Mouse (Mus musculus) heart, embryonic 13.5 days (tissue): ENCODE measurements around the gene Cmtm5. TPM values are rescaled to one million over a fixed set of nuclear protein-coding genes. Genes with fewer than 3 reads are reported as not detected.
A peak's percentile ranks its signal among the peaks of the same experiment; 100 is the strongest.
"Not testable (repeated sequence)": the region's sequence is repeated elsewhere in the genome, so short reads cannot be mapped to it uniquely, and the experiment has no call there.

Experiments
- ATAC-seq: fragments of 200-750 bp; cut with Nextera tagmentation; 2 replicates; pipeline ENCODE4 v1.8.0; 2017; ENCODE audit warnings: moderate TSS enrichment; ENCODE audit not compliant: insufficient number of reproducible peaks, low FRiP score, low TSS enrichment; ENCODE audit errors: extremely low read depth
- H3K27ac ChIP-seq: fragments of 300-500 bp; sonication (generic); replicated peaks from 2 replicates; pipeline ENCODE4 v1.5.1; 2015; ENCODE audit warnings: moderate library complexity, mild to moderate bottlenecking, inconsistent platforms
- H3K27me3 ChIP-seq: fragments of 300-500 bp; sonication (generic); replicated peaks from 2 replicates; pipeline ENCODE4 v1.6.1; 2015; ENCODE audit warnings: mild to moderate bottlenecking, inconsistent platforms
- H3K36me3 ChIP-seq: fragments of 300-500 bp; sonication (generic); 2 replicates; pipeline ENCODE4 v1.6.1; 2015; ENCODE audit warnings: mild to moderate bottlenecking, inconsistent platforms
- H3K4me1 ChIP-seq: fragments of 300-500 bp; sonication (generic); 2 replicates; pipeline ENCODE4 v1.6.1; 2015; ENCODE audit warnings: inconsistent platforms
- H3K4me2 ChIP-seq: fragments of 300-500 bp; sonication (generic); 2 replicates; pipeline ENCODE4 v1.6.1; 2015; ENCODE audit warnings: inconsistent platforms, mild to moderate bottlenecking, moderate library complexity
- H3K4me3 ChIP-seq: fragments of 300-500 bp; sonication (generic); 2 replicates; pipeline ENCODE4 v1.5.1; 2015; ENCODE audit warnings: moderate library complexity, mild to moderate bottlenecking, inconsistent platforms
- H3K9ac ChIP-seq: fragments of 300-500 bp; sonication (generic); 2 replicates; pipeline ENCODE4 v1.6.1; 2015; ENCODE audit warnings: inconsistent platforms, mild to moderate bottlenecking, moderate library complexity
- H3K9me3 ChIP-seq: fragments of 300-500 bp; sonication (generic); 2 replicates; pipeline ENCODE4 v1.6.1; 2016; ENCODE audit warnings: inconsistent platforms
- WGBS: fragments of 180-500 bp; shearing (Covaris S2); methylation state at CpG from one replicate; pipeline ENCODE4 v1.1.7; 2015; ENCODE audit warnings: mixed read lengths; 5-methylcytosine and 5-hydroxymethylcytosine counted together
- polyA plus RNA-seq: library from polyadenylated mRNA; unstranded; fragments of >200 nt; fragmentation: Nextera tagmentation; extraction: Ambion mirVana; gene quantifications from 2 replicates; pipeline ENCODE4 v1.2.1, GENCODE M21; 2015

The Cmtm5 gene
- polyA plus RNA-seq, 1 experiment from 2014 or later, result 0.49 TPM

- ATAC-seq, result no peak
- H3K27ac ChIP-seq, result peak overlapping the region; percentile 90
- WGBS, result 34% methylated on average over 10 of the region's 10 CpGs
- H3K9ac ChIP-seq, result peak overlapping the region; percentile 89
- peak overlapping the region; percentile 61 for H3K4me3 ChIP-seq
- peak overlapping the region; percentile 70 for H3K4me2 ChIP-seq
- peaks cover 55% of the 10 kb centered on the region for H3K4me1 ChIP-seq
- peaks cover 86% of the 10 kb centered on the region for H3K36me3 ChIP-seq
- H3K9me3 ChIP-seq, result no peaks in the 10 kb centered on the region
- no peaks in the 10 kb centered on the region for H3K27me3 ChIP-seq
Measured at GRCm38 (mm10) chr14:54960769-54961168, 24.7 kb downstream of the Cmtm5 start.

DNA sequence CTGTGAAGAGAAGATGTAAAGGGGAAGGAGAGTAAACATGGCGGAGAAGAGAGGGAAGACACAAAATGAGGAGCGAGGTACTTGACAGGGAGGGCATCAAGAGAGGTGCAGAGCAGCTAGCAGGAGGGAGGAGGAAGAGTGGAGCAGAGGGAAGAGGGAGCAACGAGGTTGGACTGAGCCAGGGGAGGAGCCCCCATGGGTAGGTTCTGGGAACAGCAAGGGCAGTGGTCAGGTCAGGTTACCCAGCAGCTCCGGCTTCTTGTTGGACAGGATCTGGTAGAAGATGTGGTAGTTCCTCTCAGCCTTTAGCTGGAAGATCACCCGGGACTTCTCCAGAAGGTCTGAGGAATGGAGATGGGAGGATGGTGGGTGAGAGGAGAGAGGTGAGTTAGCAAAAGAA lies 25.4 kb downstream of the Cmtm5 start:
- H3K9ac ChIP-seq, result peak overlapping the region; percentile 89
- peaks cover 51% of the 10 kb centered on the region for H3K4me1 ChIP-seq

GRCm38 (mm10) chr14:54962714-54963113 lies 26.7 kb downstream of the Cmtm5 start:
- ATAC-seq, result no peak
- 47% methylated on average over 7 of the region's 7 CpGs for WGBS
- Histone ChIP-seq H3K9ac (peak overlapping the region; percentile 89), H3K4me2 (peak overlapping the region; percentile 70), H3K4me3 (peak overlapping the region; percentile 61), H3K27ac (peak overlapping the region; percentile 90), H3K9me3 (no peaks in the 10 kb centered on the region), H3K36me3 (peaks cover 68% of the 10 kb centered on the region), H3K27me3 (no peaks in the 10 kb centered on the region; the same call in 1 of the 2 replicates), H3K4me1 (peaks cover 55% of the 10 kb centered on the region)

More for the DNA sequence above, 25.4 kb downstream of the Cmtm5 start:
- H3K4me2 ChIP-seq, result peak overlapping the region; percentile 70
- WGBS, result 57% methylated on average over 5 of the region's 5 CpGs
- no peaks in the 10 kb centered on the region for H3K27me3 ChIP-seq
- peak overlapping the region; percentile 61 for H3K4me3 ChIP-seq
- ATAC-seq, result no peak
- H3K9me3 ChIP-seq, result no peaks in the 10 kb centered on the region
- peak overlapping the region; percentile 90 for H3K27ac ChIP-seq
- H3K36me3 ChIP-seq, result peaks cover 80% of the 10 kb centered on the region

- H3K4me3 ChIP-seq, result peak overlapping the region; percentile 61
- peak overlapping the region; percentile 89 for H3K9ac ChIP-seq
- H3K4me2 ChIP-seq, result peak overlapping the region; percentile 70
- ATAC-seq, result no peak
- peaks cover 58% of the 10 kb centered on the region for H3K36me3 ChIP-seq
- 60% methylated on average over 11 of the region's 11 CpGs for WGBS
- H3K27ac ChIP-seq, result peak overlapping the region; percentile 90
- no peaks in the 10 kb centered on the region; the same call in 1 of the 2 replicates for H3K27me3 ChIP-seq
- no peaks in the 10 kb centered on the region for H3K9me3 ChIP-seq
- H3K4me1 ChIP-seq, result peaks cover 56% of the 10 kb centered on the region
Measured at GRCm38 (mm10) chr14:54963727-54964126, 27.7 kb downstream of the Cmtm5 start.

GRCm38 (mm10) chr14:54965044-54965443 lies 29.0 kb downstream of the Cmtm5 start:
- Histone ChIP-seq H3K36me3 (peaks cover 49% of the 10 kb centered on the region), H3K4me1 (peaks cover 58% of the 10 kb centered on the region), H3K4me2 (peak overlapping the region; percentile 70), H3K9me3 (no peaks in the 10 kb centered on the region), H3K4me3 (peak overlapping the region; percentile 61), H3K27me3 (no peaks in the 10 kb centered on the region; the same call in 1 of the 2 replicates), H3K27ac (peak overlapping the region; percentile 90), H3K9ac (peak overlapping the region; percentile 89)
- 32% methylated on average over 15 of the region's 15 CpGs for WGBS
- ATAC-seq, result no peak

DNA sequence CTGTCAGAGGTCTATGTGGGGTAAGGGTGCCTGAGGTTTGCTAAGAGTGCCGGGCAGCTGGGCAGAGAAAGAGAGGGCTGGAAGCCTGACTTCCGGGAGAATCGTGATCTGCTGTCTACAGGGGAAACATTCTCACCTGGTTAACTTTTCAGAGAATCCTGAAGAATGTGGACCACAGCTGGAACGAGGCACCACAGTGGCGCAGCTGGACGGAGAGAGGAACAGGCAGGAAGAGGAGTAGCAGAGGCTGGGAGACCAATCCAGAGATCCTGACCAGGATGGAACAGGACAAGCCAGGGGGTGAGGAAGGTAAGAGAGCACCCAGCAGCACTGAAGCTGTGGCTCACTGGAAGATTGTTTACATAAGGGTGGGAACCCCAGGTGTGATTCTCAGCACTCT lies 29.6 kb downstream of the Cmtm5 start:
- H3K36me3 ChIP-seq, result peaks cover 49% of the 10 kb centered on the region
- H3K4me1 ChIP-seq, result peaks cover 57% of the 10 kb centered on the region
- peak overlapping the region; percentile 70 for H3K4me2 ChIP-seq
- H3K9ac ChIP-seq, result peak overlapping the region; percentile 89
- H3K27me3 ChIP-seq, result no peaks in the 10 kb centered on the region; the same call in 1 of the 2 replicates
- 38% methylated on average over 6 of the region's 6 CpGs for WGBS
- H3K4me3 ChIP-seq, result peak overlapping the region; percentile 61
- no peak for ATAC-seq
- no peaks in the 10 kb centered on the region for H3K9me3 ChIP-seq
- peak overlapping the region; percentile 90 for H3K27ac ChIP-seq

GRCm38 (mm10) chr14:54966320-54966977 lies 30.4 kb downstream of the Cmtm5 start, which contains the start of gene Myh6:
Gene Myh6, minus strand, starts transcription at chr14:54966927.
- no peaks in the 10 kb centered on the region; the same call in 1 of the 2 replicates for H3K27me3 ChIP-seq
- H3K9me3 ChIP-seq, result no peaks in the 10 kb centered on the region
- 30% methylated on average over 7 of the region's 7 CpGs for WGBS
- H3K4me1 ChIP-seq, result peaks cover 56% of the 10 kb centered on the region
- peak within 1 kb of the TSS; percentile 70 for H3K4me2 ChIP-seq
- peak within 1 kb of the TSS; percentile 89 for H3K9ac ChIP-seq
- peak within 1 kb of the TSS; percentile 61 for H3K4me3 ChIP-seq
- peak; percentile 16; the same call in 1 of the 2 replicates for ATAC-seq
- H3K27ac ChIP-seq, result peak within 1 kb of the TSS; percentile 90
- peaks cover 49% of the 10 kb centered on the region for H3K36me3 ChIP-seq

DNA sequence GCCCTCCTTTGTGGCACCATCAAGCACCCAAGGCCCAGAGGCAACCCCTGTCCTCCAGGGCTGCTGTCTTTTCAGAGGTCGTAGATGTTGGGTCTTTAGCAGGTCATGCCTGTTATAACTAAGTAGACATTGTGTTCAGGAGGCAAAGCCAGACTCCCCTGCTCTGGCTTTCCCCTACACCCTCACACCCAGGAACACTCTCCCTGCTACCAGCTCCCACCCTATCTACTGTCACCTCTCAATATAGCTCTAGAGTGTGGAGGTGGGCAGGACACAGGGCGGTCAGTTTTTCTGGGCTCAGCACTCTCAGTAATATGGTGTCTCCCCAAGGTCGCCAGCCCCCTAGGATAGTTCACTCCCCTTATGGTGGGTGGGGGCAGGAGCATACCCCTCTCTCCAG lies 31.8 kb downstream of the Cmtm5 start:
- Histone ChIP-seq H3K36me3 (peaks cover 50% of the 10 kb centered on the region), H3K27ac (peak overlapping the region; percentile 90), H3K9me3 (no peaks in the 10 kb centered on the region), H3K4me1 (peaks cover 58% of the 10 kb centered on the region), H3K27me3 (no peaks in the 10 kb centered on the region; the same call in 1 of the 2 replicates), H3K4me3 (no peak overlapping the region), H3K4me2 (peak overlapping the region; percentile 70), H3K9ac (peak overlapping the region; percentile 54)
- WGBS, result 36% methylated on average over 3 of the region's 3 CpGs
- ATAC-seq, result no peak

DNA sequence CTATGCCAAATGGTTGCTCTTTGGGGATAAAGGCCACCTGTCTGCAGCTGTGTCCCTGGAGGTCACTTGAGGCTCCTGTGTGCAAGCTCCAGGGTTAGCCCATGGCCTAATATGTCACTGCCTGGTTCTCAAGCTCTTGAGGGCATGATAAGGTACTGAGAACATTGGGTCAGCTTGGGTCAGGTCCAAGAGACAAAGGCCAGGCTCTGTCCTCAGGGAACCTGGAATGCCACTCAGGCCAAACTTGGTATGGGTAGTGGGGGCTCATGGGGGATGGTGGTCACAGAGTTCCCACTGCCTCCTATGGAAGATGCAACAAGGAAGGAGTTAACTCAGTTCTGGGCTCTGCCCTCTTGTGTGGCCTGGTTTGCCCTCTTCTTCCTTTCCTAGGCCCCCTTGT lies 32.3 kb downstream of the Cmtm5 start:
- peak; percentile 22 for ATAC-seq
- Histone ChIP-seq H3K27me3 (no peaks in the 10 kb centered on the region; the same call in 1 of the 2 replicates), H3K4me3 (no peak overlapping the region), H3K9ac (peak overlapping the region; percentile 54), H3K27ac (peak overlapping the region; percentile 90), H3K9me3 (no peaks in the 10 kb centered on the region), H3K36me3 (peaks cover 52% of the 10 kb centered on the region), H3K4me2 (0 out of 2 replicates have a peak overlapping the region, but pooled peaks have one; percentile 70), H3K4me1 (peaks cover 59% of the 10 kb centered on the region)

DNA sequence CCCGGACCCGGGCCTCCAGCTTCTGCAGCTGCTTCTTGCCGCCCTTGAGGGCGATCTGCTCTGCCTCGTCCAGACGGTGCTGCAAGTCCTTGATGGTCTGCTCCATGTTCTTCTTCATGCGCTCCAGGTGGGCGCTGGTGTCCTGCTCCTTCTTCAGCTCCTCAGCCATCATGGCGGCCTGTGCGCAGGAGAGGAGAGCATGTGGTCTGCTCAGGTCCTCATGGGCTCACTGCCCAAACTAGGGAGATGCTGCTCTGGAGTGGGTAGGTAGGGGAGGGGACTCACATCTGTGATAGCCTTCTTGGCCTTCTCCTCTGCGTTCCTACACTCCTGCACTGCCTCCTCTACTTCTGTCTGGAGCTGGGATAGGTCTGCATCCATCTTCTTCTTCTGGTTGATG lies 36.7 kb downstream of the Cmtm5 start:
- not testable (repeated sequence) for H3K9me3 ChIP-seq, H3K27me3 ChIP-seq, H3K4me3 ChIP-seq, ATAC-seq, H3K4me2 ChIP-seq
- 74% methylated on average over 11 of the region's 11 CpGs for WGBS
- peaks cover 75% of the 10 kb centered on the region for H3K36me3 ChIP-seq
- peak overlapping the region; percentile 90 for H3K27ac ChIP-seq
- peaks cover 60% of the 10 kb centered on the region for H3K4me1 ChIP-seq
- H3K9ac ChIP-seq, result peak overlapping the region; percentile 64

- Histone ChIP-seq H3K36me3 (peaks cover 89% of the 10 kb centered on the region), H3K27ac (peak overlapping the region; percentile 90), H3K9ac (peak overlapping the region; percentile 67), H3K9me3 (no peaks in the 10 kb centered on the region), H3K4me3 (no peak overlapping the region), H3K27me3 (peaks cover 10% of the 10 kb centered on the region), H3K4me2 (no peak overlapping the region), H3K4me1 (peaks cover 56% of the 10 kb centered on the region)
- WGBS, result 71% methylated on average over 6 of the region's 6 CpGs
- no peak for ATAC-seq
Measured at GRCm38 (mm10) chr14:54974068-54974791, 38.2 kb downstream of the Cmtm5 start.
